Mouse (Mus musculus) limb, embryonic 10.5 days (tissue): ENCODE data around the gene Hcn3. TPM values are rescaled to one million over a fixed set of nuclear protein-coding genes. Genes with fewer than 3 reads are reported as not detected.

Experiments used
- DNase-seq: peaks from one replicate; pipeline ENCODE4 v3.0.0-alpha.2; 2017; ENCODE audit warnings: low spot score
- H3K27ac ChIP-seq: fragments of 300-500 bp; sonication (generic); 2 replicates; pipeline ENCODE4 v1.5.1; 2016; ENCODE audit warnings: mild to moderate bottlenecking
- H3K27me3 ChIP-seq: fragments of 300-500 bp; sonication (generic); 2 replicates; pipeline ENCODE4 v1.6.1; 2016; ENCODE audit warnings: low read depth, mild to moderate bottlenecking; ENCODE audit not compliant: poor library complexity, severe bottlenecking
- H3K36me3 ChIP-seq: fragments of 300-500 bp; sonication (generic); 2 replicates; pipeline ENCODE4 v1.6.1; 2016; ENCODE audit warnings: mild to moderate bottlenecking, moderate library complexity
- H3K4me1 ChIP-seq: fragments of 300-500 bp; sonication (generic); 2 replicates; pipeline ENCODE4 v1.6.1; 2016
- H3K4me3 ChIP-seq: fragments of 300-500 bp; sonication (generic); 2 replicates; pipeline ENCODE4 v1.5.1; 2016; ENCODE audit warnings: mild to moderate bottlenecking, moderate library complexity
- H3K9me3 ChIP-seq: fragments of 300-500 bp; sonication (generic); replicated peaks from 2 replicates; pipeline ENCODE4 v1.6.1; 2016; ENCODE audit warnings: mild to moderate bottlenecking
- WGBS: fragments of 180-500 bp; shearing (Covaris S2); methylation state at CpG from one replicate; pipeline ENCODE4 v1.1.7; 2016; 5-methylcytosine and 5-hydroxymethylcytosine counted together
- polyA plus RNA-seq: library from polyadenylated mRNA; unstranded; fragments of >200 nt; fragmentation: Nextera tagmentation; extraction: Ambion mirVana; gene quantifications from 2 replicates; pipeline ENCODE4 v1.2.1, GENCODE M21; 2016

The Hcn3 gene
- polyA plus RNA-seq, 1 experiment from 2014 or later, result 1.6 TPM

DNA sequence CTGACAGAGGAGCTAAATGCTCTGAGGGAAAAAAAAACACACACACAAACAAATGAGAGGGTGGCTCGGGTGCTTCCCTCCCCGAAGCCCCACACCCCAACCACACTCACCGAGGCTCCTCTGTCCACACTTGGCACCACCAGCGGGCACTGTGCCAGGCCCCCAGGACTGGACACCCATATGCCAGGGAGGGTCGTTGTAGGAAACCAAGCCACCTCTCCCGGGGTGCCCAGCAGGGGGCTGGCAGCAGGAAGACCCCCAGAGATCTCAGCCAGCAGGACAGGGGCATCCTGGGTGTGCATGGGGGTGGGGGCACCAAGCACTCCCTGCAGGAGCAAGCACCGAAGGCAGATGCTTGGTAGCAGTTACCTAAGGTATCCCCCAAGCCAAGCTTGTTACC, 59.2 kb downstream of the Hcn3 start, which contains the start of gene Gm43738:
Gene Gm43738, minus strand, starts transcription at position 289 of the 400 bp plus-strand sequence.
- Histone ChIP-seq H3K27ac (peak within 1 kb of the TSS; percentile 85), H3K4me3 (peak within 1 kb of the TSS; percentile 83), H3K36me3 (peaks cover 46% of the 10 kb centered on the region), H3K27me3 (no peaks in the 10 kb centered on the region), H3K4me1 (peaks cover 35% of the 10 kb centered on the region), H3K9me3 (no peaks in the 10 kb centered on the region)
- no peak for DNase-seq
- 62% methylated on average over 7 of the region's 7 CpGs for WGBS

Other genes starting within 250 kb of the Hcn3 start
- gene Msto1, start 246.2 kb downstream of the Hcn3 start, polyA plus RNA-seq, result 57.4 and 67.0 TPM in 2 replicates
- 13.4 and 17.3 TPM in 2 replicates for gene Ash1l, start 209.6 kb downstream of the Hcn3 start, polyA plus RNA-seq
- gene Dap3, start 209.0 kb downstream of the Hcn3 start, polyA plus RNA-seq, result 160 and 173 TPM in 2 replicates
- 9.4 and 13.3 TPM in 2 replicates for gene Rusc1, start 66.9 kb downstream of the Hcn3 start, polyA plus RNA-seq
- gene Gm43738, start 59.1 kb downstream of the Hcn3 start, polyA plus RNA-seq, result 0.09 TPM in 1 of 2 replicates, not detected in the other
- gene Fdps, start 58.2 kb downstream of the Hcn3 start, polyA plus RNA-seq, result 361 and 405 TPM in 2 replicates
- 3.6 and 4.4 TPM in 2 replicates for gene Pklr, start 24.1 kb downstream of the Hcn3 start, polyA plus RNA-seq
- gene Clk2, start 4.6 kb upstream of the Hcn3 start, polyA plus RNA-seq, result 40.1 and 44.8 TPM in 2 replicates
- 115 and 119 TPM in 2 replicates for gene Scamp3, start 17.3 kb upstream of the Hcn3 start, polyA plus RNA-seq
- 32.2 and 35.0 TPM in 2 replicates for gene Fam189b, start 22.9 kb upstream of the Hcn3 start, polyA plus RNA-seq
- 34.8 and 34.9 TPM in 2 replicates for gene Gba, start 42.7 kb upstream of the Hcn3 start, polyA plus RNA-seq
- 12.2 and 26.8 TPM in 2 replicates for gene Thbs3, start 55.0 kb upstream of the Hcn3 start, polyA plus RNA-seq
- gene Mtx1, start 66.9 kb upstream of the Hcn3 start, polyA plus RNA-seq, result 250 and 265 TPM in 2 replicates
- gene Muc1, start 68.9 kb upstream of the Hcn3 start, polyA plus RNA-seq, result 0.24 and 0.74 TPM in 2 replicates
- gene Krtcap2, start 85.8 kb upstream of the Hcn3 start, polyA plus RNA-seq, result 272 and 282 TPM in 2 replicates
- gene Trim46, start 86.1 kb upstream of the Hcn3 start, polyA plus RNA-seq, result 3.4 and 6.1 TPM in 2 replicates
- 82.5 and 84.0 TPM in 2 replicates for gene Dpm3, start 99.2 kb upstream of the Hcn3 start, polyA plus RNA-seq
- 33.2 and 41.3 TPM in 2 replicates for gene Slc50a1, start 110.4 kb upstream of the Hcn3 start, polyA plus RNA-seq
- gene Efna1, start 120.9 kb upstream of the Hcn3 start, polyA plus RNA-seq, result 29.8 and 36.8 TPM in 2 replicates
- 13.2 and 18.4 TPM in 2 replicates for gene Efna3, start 162.8 kb upstream of the Hcn3 start, polyA plus RNA-seq
- 47.4 and 53.4 TPM in 2 replicates for gene Efna4, start 177.8 kb upstream of the Hcn3 start, polyA plus RNA-seq
- 29.4 TPM in 2 replicates for gene Adam15, start 189.8 kb upstream of the Hcn3 start, polyA plus RNA-seq
- gene Dcst2, start 201.8 kb upstream of the Hcn3 start, polyA plus RNA-seq, result 0.24 TPM in 1 of 2 replicates, not detected in the other
- 0.25 and 0.30 TPM in 2 replicates for gene Dcst1, start 205.1 kb upstream of the Hcn3 start, polyA plus RNA-seq
- gene Zbtb7b, start 234.6 kb upstream of the Hcn3 start, polyA plus RNA-seq, result 0.38 and 0.49 TPM in 2 replicates
- 0.26 TPM in 1 of 2 replicates, not detected in the other for gene Lenep, start 242.6 kb upstream of the Hcn3 start, polyA plus RNA-seq